Mouse (Mus musculus): ENCODE data around the gene Glo1.

- TF ChIP-seq CTCF (IDR thresholded peaks at IDR 0.05; ENCODE audit: low read depth, low read length) (no peak), POLR2A (IDR thresholded peaks at IDR 0.05; ENCODE audit: borderline replicate concordance, low read depth, low read length) (no peak)
These were observed 55.7 kb downstream of the Glo1 start for GRCm38 (mm10) chr17:30570971-30571370.
